Mouse (Mus musculus): ENCODE measurements around the gene Spred3. TPM values are rescaled to one million over a fixed set of nuclear protein-coding genes. Genes with fewer than 3 reads are reported as not detected.

The Spred3 gene
- total RNA-seq, 2 experiments from 2014 or later: 0.78 to 1.8 TPM

DNA sequence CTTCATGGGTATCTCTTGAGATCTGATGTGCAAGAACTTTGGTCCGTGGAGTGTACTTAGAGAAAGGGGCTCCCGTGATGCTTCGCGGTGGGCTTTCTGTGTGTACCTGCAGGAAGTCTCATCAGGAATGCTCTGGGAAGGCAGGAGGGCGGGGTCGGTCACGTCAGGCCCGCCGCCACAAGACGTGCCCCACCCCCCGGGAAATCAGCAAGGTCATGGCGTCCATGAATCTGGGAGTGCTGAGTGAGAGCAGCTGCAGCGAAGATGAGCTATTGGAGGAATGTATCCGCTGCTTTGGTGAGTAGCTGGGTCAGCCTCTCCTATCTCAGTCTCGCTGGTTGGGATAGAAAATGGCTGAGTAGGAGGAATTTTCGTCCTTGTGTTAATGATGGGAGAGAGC lies 32.8 kb downstream of the Spred3 start:
- DNase-seq: no peak
- intact Hi-C loops (cut with DNase I; ENCODE audit: low total_unique reads): no loop called here

DNA sequence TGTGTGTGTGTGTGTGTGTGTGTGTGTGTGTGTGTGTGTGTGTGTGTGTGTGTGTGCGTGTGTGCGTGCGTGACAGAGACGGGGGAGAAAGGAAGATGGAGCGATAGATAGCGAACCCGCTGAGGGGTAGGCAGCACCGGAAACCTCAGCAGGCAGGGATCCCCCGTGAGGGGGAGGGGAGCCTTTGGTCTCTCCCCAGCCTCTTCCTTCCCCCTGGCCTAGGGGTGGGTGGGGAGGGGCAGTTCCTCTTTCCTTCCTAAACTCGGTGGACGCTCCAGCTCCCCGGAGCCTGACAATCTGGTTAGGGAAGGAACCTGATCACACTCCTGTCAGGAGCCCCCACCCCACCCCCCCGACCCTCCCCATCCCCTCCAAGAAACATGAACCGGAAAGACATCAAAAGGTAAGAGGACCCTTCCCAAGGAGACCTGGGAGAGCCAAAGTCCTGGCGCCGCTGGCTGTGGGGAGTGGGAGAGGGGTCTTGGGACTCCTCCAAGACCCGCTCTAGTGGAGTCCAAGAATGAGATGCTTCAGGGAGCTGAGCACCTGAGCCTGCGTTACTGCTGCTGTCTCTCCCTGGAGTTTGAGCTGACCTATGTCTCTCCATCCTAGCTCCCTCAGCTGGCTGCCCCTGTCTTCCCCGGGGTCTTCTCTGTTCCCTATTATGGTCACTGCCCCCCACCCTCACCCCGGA lies 35.4 kb downstream of the Spred3 start, which contains the start of gene Rasgrp4:
Gene Rasgrp4 (plus strand): TSS at position 159 of the 694 bp plus-strand sequence.
- DNase-seq: peak; percentile 19
- intact Hi-C loops (cut with DNase I; ENCODE audit: low total_unique reads): loop anchor here (5.0 kb wide), 2 partner anchors 97 to 162 kb away; partner anchors contain the start of gene Kcnk6

DNA sequence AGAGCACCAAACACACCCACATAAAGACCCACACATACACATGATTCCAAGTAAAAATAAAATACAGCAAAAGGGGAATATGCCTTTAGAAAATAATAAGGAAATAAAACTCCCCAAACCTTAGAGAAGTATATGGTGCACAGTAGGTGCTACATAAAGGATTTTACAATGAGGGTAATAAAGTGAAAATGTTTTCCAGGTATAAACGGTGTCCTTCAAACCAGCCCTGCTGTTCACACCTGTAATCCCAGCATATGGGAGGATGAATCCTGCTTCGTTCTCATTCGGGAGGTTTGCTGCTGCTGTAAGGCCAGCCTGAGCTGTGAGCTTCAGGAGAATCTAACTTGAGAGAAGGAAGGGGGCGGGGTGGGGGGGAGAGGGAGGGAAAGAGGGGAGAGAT lies 36.0 kb downstream of the Spred3 start:
- DNase-seq: no peak
- intact Hi-C loops (cut with DNase I; ENCODE audit: low total_unique reads): loop anchor here (5.0 kb wide), 2 partner anchors 98 to 163 kb away; partner anchors contain the start of gene Kcnk6

DNA sequence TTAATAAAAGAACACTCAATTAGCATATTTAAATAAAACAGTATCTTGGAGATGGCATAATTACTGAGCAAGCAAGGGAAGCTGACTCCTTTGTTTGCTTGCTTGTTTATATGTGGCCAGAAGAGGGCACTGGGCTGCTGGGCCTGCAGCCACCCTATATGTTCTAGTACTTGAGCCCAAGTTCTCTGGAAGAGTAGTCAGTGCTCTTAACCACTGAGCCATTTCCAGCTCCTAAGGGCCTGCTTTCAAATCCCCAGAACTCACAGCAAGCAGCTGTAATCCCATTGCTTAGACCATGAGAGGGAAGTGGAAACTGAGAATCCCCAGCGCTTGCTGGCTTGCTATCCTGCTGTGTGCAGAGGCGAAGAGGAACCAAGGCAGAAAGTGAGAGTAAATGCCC lies 41.5 kb downstream of the Spred3 start:
- no peak for DNase-seq
- intact Hi-C loops (cut with DNase I; ENCODE audit: low total_unique reads): no loop called here

DNA sequence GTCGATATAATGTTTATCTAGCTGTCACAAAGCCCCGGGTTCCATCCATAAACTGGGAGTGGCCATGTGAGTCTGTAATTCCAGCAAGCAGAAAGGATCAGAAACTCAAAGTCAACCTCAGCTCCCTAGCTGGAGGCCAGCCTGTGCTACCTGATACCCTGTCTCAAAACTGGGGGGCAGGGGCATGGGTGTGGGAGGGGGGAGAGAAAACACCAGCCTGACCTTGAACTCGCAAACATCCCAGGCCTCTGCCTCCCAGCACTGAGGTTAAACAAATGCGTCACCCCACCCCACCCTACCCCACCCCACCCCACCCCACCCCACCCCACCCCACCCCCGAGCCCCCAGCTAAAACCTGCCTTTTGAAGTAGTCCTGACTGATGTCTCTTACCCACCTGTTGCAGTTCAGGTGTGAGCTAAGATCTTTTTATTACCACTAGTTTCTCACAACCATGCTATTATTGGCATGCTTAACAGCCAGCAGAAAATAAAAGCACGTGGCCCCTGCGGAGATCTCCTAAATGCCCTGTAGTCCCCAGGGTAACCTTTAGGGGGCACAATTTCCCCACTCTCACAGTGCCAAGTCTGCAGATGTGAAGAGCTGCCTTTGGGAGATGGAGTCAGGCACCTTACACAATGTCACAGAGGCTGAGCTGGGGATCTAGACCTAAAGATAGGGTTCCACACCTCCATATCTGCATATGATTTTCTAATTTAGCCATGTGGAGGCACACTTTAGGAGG lies 43.9 kb downstream of the Spred3 start:
- peak; percentile 53 for DNase-seq
- intact Hi-C loops (cut with DNase I; ENCODE audit: low total_unique reads): no loop called here

DNA sequence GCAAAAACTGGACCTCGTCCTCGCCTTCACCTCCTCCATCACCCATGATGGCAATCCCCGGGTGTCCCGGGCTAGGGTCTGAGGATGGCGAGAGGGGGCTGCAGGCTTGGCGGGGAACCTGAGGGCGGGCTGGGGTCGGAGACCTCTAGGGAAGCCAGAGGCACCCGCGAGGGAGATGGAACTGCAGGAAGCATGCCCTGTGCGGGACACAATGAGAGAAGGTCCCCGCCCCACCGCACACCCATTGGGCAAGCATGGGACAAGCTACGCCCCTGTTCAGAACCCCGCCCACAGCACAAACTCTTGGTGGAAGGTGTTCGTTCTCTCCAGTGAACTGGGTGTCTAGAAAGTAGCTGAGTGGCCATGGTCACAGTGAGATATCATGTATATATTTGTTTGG lies 45.2 kb downstream of the Spred3 start, which contains the start of gene Ryr1:
Gene Ryr1 (minus strand): TSS at position 210 of the 400 bp plus-strand sequence.
- peak; percentile 86 for DNase-seq
- intact Hi-C loops (cut with DNase I; ENCODE audit: low total_unique reads): no loop called here

DNA sequence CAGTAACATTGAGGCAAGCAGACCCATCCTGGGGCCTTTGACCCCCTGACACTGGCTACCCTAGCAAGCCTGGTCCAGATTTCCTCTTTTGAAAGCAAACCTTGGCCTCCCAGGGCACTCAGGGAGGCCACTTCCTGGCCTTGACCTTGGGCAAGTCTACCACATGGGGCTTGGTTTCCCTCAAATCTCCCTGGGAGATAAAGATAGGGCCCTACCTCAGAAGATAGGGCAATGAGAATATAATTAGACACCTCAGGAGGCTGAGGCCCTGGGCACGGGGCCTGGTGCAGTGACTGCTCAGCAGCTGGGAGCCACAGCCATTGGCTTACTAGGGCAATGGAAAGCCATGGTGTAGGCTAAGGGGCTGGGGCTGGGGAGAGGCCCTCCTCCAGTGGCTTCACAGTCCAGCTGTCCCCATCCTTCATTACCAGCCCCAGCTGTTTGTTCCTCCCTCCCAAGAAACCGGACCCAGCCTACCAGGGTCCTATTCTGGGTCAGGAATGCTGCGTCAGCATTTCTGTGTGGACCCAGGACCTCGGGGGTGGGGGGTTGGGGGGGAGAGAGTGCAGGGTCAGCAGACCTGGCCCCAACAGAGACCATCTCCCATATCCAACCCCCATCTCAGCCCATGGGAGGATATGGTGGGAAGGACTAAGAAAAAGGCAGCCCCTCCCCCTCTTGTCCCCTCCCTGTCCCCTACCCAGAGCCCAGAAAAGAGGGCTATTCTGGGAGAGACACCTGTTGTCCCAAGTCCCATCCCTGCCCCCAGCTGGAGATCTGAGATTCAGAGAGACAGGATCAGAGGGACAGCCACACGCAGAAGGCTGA lies 46.5 kb downstream of the Spred3 start:
- peak; percentile 78 for DNase-seq
- intact Hi-C loops (cut with DNase I; ENCODE audit: low total_unique reads): no loop called here

DNA sequence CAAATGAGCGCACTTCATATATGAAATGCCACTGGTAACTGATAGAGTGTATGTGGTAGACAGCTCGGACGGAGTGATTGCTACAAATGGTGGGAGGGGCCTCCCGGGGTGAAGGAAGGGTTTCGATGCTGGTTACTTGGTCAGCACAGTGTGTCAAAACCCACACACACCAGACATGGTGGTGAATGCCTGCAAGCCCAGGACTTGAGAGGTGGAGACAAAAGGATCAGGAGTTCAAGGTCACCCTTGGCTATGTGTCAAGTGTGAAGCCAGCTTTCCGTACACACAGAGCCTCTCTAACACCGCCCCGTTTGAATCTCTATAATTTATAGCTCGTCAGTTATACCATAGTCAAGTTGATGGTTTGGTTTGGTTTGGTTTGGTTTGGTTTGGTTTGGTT lies 47.4 kb downstream of the Spred3 start:
- intact Hi-C loops (cut with DNase I; ENCODE audit: low total_unique reads): no loop called here
- DNase-seq: no peak

DNA sequence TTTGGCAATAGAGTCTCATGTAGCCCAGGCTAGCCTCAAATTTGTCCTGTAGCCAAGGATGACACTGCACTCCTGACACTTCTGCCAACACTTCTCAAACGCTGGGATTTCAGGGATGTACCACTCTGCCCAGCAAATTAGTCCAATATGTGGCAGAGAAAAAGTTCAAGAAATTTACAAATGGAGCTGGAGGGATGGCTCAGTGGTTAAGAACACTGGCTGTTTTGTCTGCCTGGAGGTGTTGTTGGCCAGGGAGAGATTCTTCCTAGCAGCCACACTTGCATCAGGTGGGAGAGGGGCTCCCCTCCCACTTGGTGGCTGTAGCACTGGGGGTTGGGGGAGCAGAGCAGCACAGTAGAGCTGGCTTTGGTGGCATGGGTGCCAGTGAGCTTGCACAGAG lies 50.7 kb downstream of the Spred3 start:
- no peak for DNase-seq
- intact Hi-C loops (cut with DNase I; ENCODE audit: low total_unique reads): no loop called here

DNA sequence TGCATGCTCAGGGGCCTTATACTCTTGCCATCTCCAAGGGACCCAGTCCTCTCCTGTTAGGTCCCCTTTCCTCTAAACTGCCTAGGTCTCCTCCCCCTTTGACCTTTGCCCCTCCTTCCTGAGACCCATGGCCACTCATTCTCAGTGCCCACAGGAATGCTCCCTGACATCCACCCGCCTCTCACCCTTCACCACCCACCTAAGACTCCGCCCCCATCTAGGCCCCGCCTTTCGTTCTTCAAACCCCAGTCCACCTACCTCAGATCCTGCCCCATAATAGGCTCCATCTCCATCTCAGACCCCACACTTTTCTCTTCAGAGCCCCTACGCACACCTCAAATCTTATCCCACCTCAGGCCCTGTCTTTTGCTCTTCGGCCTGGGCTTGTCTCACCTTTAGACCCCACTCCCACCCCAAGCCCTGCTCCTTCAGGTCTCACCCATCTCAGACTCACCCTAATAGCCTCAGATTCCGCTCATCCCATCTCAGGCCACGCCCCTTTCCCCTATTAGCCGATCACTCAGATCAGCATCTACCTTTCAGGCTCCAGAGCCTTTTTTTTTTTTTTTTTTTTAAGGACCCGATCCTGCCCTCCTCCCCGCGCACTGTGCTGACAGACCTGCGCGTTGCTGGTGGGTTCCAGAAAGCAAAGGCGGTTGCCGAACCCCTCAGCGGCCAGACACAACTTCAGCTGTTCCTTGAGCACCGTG lies 51.9 kb downstream of the Spred3 start:
- intact Hi-C loops (cut with DNase I; ENCODE audit: low total_unique reads): no loop called here
- DNase-seq: no peak

DNA sequence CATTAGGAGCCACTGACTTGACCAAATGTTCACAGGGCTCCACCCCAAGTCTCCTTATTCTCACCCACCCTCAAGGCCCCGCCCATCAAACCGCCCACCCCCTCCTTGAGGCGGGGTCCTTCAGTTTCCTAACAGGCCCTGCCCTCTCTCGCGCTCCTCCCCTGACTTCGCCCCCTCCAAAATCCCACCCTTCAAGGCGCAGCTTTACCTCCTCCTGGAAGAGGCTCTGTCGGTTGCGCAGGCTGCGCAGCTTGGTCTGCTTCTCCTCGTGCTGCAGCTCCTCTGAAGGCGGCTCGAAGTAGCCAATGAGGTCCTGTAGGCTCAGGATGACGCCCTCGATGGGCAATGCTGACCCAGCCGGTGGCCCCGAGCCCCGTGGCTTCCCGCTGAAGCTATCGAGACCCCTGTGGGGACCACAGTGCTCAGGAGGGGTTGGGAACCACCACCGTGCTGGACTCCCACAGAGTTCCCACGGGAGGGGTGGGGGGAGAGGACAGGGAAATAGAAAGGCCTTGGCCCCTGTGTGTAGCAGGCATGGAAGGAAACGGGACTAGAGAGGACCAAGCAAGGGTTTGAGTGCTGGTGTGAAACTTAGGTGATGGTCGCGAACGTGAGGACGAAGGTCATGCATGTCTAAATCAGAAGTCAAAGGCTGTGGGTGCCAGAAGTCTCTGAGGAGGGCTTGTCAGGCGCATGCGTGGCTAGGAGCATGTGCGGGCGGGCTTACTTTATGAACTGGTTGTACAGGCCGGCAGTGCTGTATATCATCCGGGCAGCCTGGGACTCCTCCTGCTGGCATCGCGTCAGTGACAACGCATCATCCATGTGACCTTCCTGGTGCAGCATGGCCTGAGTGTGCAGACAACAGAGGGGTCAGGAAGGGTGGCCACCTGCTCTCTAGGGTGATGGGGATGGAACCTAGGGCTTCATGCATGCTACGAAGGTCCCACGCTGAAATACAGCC lies 60.9 kb downstream of the Spred3 start:
- DNase-seq: peak; percentile 59
- intact Hi-C loops (cut with DNase I; ENCODE audit: low total_unique reads): no loop called here

Other genes starting within 250 kb of the Spred3 start
- gene Actn4, start 208.1 kb downstream of the Spred3 start, total RNA-seq (2021): 10 to 100 TPM; 68.1 to 85.9 TPM
- 100 to 1,000 TPM; 142 to 147 TPM for gene Eif3k, start 188.5 kb downstream of the Spred3 start, total RNA-seq (2021)
- gene Map4k1, start 188.4 kb downstream of the Spred3 start, total RNA-seq (2021): 1 to 10 TPM in 1 of 2 experiments, under 1 TPM in 1; 0.71 to 1.2 TPM
- gene Ryr1, start 45.2 kb downstream of the Spred3 start, total RNA-seq (2021): 100 to 1,000 TPM; 746 to 901 TPM
- gene Rasgrp4, start 35.6 kb downstream of the Spred3 start, total RNA-seq (2021): under 1 TPM; 0.73 to 0.82 TPM
- gene Fam98c, start 14.2 kb downstream of the Spred3 start, total RNA-seq (2021): 10 to 100 TPM; 12.3 to 13.0 TPM
- gene Ggn, start 201 bp downstream of the Spred3 start, total RNA-seq (2021): under 1 TPM; 0.35 to 0.38 TPM
- gene Psmd8, start 10.3 kb upstream of the Spred3 start, total RNA-seq (2021): 100 to 1,000 TPM; 171 to 188 TPM
- gene Catsperg1, start 43.6 kb upstream of the Spred3 start, total RNA-seq (2021): under 1 TPM in 1 of 2 experiments, not detected in 1; 0.25 TPM
- gene Kcnk6, start 62.1 kb upstream of the Spred3 start, total RNA-seq (2021): 1 to 10 TPM; 2.2 to 2.6 TPM
- 10 to 100 TPM; 49.4 to 56.8 TPM for gene Yif1b, start 67.9 kb upstream of the Spred3 start, total RNA-seq (2021)
- 1 to 10 TPM in 1 of 2 experiments, under 1 TPM in 1; 0.59 to 1.2 TPM for gene 2200002D01Rik, start 78.1 kb upstream of the Spred3 start, total RNA-seq (2021)
- 1 to 10 TPM; 5.5 to 6.4 TPM for gene Spint2, start 111.5 kb upstream of the Spred3 start, total RNA-seq (2021)
- 10 to 100 TPM in 1 of 2 experiments, 1 to 10 TPM in 1; 9.4 to 11.6 TPM for gene Ppp1r14a, start 118.9 kb upstream of the Spred3 start, total RNA-seq (2021)
- gene Dpf1, start 133.5 kb upstream of the Spred3 start, total RNA-seq (2021): 1 to 10 TPM; 2.7 to 4.5 TPM

Data from gastrocnemius, postnatal 14 days (tissue).